Mouse (Mus musculus): Measurements from ENCODE around the gene Tmeff1. TPM values are rescaled to one million over a fixed set of nuclear protein-coding genes. Genes with fewer than 3 reads are reported as not detected.
"Not testable (repeated sequence)": the region's sequence is repeated elsewhere in the genome, so short reads cannot be mapped to it uniquely, and the experiment has no call there.

The Tmeff1 gene
- polyA plus RNA-seq, 1 experiment from 2014 or later, result 45.4 TPM

GRCm38 (mm10) chr4:48664021-48664420 is 79.0 kb downstream of the Tmeff1 start:
- Histone ChIP-seq H3K4me3 (replicated peaks) (no peak overlapping the region), H3K27ac (no peak overlapping the region), H3K4me1 (replicated peaks) (no peaks in the 10 kb centered on the region; the same call in 1 of the 2 replicates), H3K4me2 (replicated peaks) (no peak overlapping the region), H3K9me3 (no peaks in the 10 kb centered on the region), H3K36me3 (no peaks in the 10 kb centered on the region), H3K27me3 (replicated peaks) (no peaks in the 10 kb centered on the region), H3K9ac (no peak overlapping the region)
- ATAC-seq, result no peak
- 90% methylated on average over 6 of the region's 6 CpGs for WGBS

DNA sequence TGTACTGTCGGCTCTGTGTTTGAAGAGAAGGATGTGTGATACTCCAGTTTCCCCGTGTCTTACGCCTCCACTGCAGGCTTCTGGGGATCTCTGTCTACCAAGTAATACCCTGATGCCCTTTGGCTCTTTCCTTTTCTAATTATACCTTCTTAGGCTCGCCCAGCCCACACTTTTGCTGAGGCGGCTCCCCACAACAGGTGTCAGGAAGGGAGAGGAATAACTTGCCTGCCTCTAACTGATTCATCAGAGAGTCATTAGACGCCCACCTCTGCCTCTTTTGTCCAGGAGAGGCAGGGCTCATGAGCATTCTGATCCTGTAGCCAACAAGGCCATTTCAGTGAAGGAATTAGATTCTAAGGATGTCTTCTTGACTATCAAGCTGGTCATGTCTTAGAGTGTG is 82.3 kb downstream of the Tmeff1 start:
- H3K27me3 ChIP-seq (replicated peaks), result no peaks in the 10 kb centered on the region
- no peak overlapping the region for H3K27ac ChIP-seq
- H3K36me3 ChIP-seq, result peaks cover 5% of the 10 kb centered on the region
- no peak overlapping the region for H3K9ac ChIP-seq
- no peak overlapping the region for H3K4me3 ChIP-seq (replicated peaks)
- no peak overlapping the region for H3K4me2 ChIP-seq (replicated peaks)
- ATAC-seq, result peak; percentile 60; the same call in 1 of the 2 replicates
- no peaks in the 10 kb centered on the region for H3K9me3 ChIP-seq
- H3K4me1 ChIP-seq (replicated peaks), result no peaks in the 10 kb centered on the region
- WGBS, result 81% methylated on average over 6 of the region's 6 CpGs

DNA sequence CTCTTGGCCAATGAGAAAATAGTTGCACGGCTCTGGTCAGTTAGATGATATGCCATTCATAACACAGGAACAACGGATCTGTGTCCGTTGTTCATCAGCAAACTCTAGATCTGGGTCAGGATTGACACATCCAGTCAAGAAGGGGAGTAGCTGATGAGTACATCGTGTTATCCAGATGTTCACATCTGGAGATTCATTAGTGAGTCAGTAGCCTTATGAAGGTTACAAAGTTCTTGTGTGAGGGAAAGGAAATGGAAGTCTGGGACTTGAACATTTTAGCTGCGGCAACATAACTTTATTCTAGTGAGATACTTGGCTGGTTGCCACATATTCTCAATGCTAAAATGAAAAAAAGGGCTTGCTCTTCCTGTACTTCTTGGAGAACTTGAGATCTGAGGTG is 87.9 kb downstream of the Tmeff1 start:
- H3K27ac ChIP-seq, result no peak overlapping the region
- no peaks in the 10 kb centered on the region for H3K27me3 ChIP-seq (replicated peaks)
- no peaks in the 10 kb centered on the region for H3K9me3 ChIP-seq
- H3K4me3 ChIP-seq (replicated peaks), result no peak overlapping the region
- peaks cover 7% of the 10 kb centered on the region for H3K36me3 ChIP-seq
- H3K9ac ChIP-seq, result no peak overlapping the region
- 63% methylated on average over 5 of the region's 5 CpGs for WGBS
- no peak overlapping the region for H3K4me2 ChIP-seq (replicated peaks)
- no peaks in the 10 kb centered on the region for H3K4me1 ChIP-seq (replicated peaks)
- peak; percentile 46 for ATAC-seq

GRCm38 (mm10) chr4:48674412-48674811 is 89.4 kb downstream of the Tmeff1 start:
- Histone ChIP-seq H3K4me2 (replicated peaks) (no peak overlapping the region), H3K36me3 (peaks cover 7% of the 10 kb centered on the region), H3K4me3 (replicated peaks) (no peak overlapping the region), H3K4me1 (replicated peaks) (no peaks in the 10 kb centered on the region), H3K27ac (no peak overlapping the region), H3K27me3 (replicated peaks) (no peaks in the 10 kb centered on the region), H3K9me3 (no peaks in the 10 kb centered on the region), H3K9ac (no peak overlapping the region)
- ATAC-seq, result no peak
- 88% methylated on average over 7 of the region's 7 CpGs for WGBS

GRCm38 (mm10) chr4:48676570-48677185 is 91.7 kb downstream of the Tmeff1 start:
- Histone ChIP-seq H3K9ac (no peak overlapping the region), H3K36me3 (peaks cover 7% of the 10 kb centered on the region), H3K27ac (no peak overlapping the region), H3K9me3 (no peaks in the 10 kb centered on the region), H3K27me3 (replicated peaks) (no peaks in the 10 kb centered on the region), H3K4me3 (replicated peaks) (no peak overlapping the region), H3K4me1 (replicated peaks) (0 out of 2 replicates have a peak, but pooled peaks cover 2% of the 10 kb centered on the region), H3K4me2 (replicated peaks) (no peak overlapping the region)
- ATAC-seq, result no peak
- 93% methylated on average over 13 of the region's 13 CpGs for WGBS

- ATAC-seq, result no peak
- H3K4me1 ChIP-seq (replicated peaks), result 0 out of 2 replicates have a peak, but pooled peaks cover 2% of the 10 kb centered on the region
- no peak overlapping the region for H3K4me2 ChIP-seq (replicated peaks)
- no peaks in the 10 kb centered on the region for H3K27me3 ChIP-seq (replicated peaks)
- 94% methylated on average over 8 of the region's 8 CpGs for WGBS
- no peak overlapping the region for H3K27ac ChIP-seq
- peaks cover 2% of the 10 kb centered on the region for H3K36me3 ChIP-seq
- no peak overlapping the region for H3K9ac ChIP-seq
- H3K9me3 ChIP-seq, result no peaks in the 10 kb centered on the region
- H3K4me3 ChIP-seq (replicated peaks), result no peak overlapping the region
Observed at GRCm38 (mm10) chr4:48677276-48677675, 92.3 kb downstream of the Tmeff1 start.

DNA sequence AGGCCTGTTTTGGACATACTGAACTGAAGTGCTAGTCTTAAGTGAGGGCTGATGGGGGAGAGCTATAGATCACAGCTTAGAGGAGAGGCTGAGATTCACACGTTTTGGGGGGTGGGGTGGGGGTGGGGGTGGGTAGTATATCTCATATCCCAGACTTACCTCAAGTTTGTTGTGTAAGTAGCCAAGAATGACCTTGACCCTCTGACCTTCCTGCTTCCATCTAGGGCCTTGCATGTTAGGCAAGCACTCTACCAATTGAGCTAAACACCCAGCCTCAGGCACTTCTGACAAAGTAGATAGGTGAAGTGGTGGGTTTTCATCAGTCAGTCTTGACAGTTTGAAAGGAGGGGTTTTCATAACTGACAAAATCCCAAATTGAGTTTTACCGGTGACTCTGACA is 92.8 kb downstream of the Tmeff1 start:
- WGBS, result 72% methylated on average over 2 of the region's 2 CpGs

DNA sequence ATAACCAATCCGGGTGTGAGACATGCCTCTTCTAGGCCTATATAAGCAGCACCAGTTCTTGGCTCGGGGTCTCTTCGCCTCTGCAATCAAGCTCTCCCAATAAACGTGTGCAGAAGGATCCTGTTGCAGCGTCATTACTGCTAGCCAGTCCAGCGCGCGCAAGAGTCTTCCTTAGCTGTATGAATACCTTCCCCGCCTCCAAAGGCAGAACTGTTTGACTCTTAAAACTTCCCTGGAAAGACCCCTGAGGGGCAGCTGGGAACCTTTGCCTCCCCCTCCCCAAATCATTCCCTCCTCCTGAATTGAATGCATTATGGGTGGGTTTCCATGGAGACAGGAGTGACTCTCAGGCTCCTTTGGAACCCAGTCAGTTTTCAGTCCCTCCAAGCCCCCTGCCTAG is 93.8 kb downstream of the Tmeff1 start:
- no peak for ATAC-seq
- no peak overlapping the region for H3K9ac ChIP-seq
- WGBS, result 98% methylated on average over 9 of the region's 9 CpGs
- H3K27ac ChIP-seq, result no peak overlapping the region
- H3K4me3 ChIP-seq (replicated peaks), result no peak overlapping the region
- no peaks in the 10 kb centered on the region for H3K9me3 ChIP-seq
- H3K27me3 ChIP-seq (replicated peaks), result no peaks in the 10 kb centered on the region
- H3K36me3 ChIP-seq, result no peaks in the 10 kb centered on the region
- no peak overlapping the region for H3K4me2 ChIP-seq (replicated peaks)
- H3K4me1 ChIP-seq (replicated peaks), result 0 out of 2 replicates have a peak, but pooled peaks cover 2% of the 10 kb centered on the region

More for the DNA sequence above, 92.8 kb downstream of the Tmeff1 start:
- H3K4me2 ChIP-seq (replicated peaks), result no peak overlapping the region
- H3K36me3 ChIP-seq, result no peaks in the 10 kb centered on the region
- no peak overlapping the region for H3K9ac ChIP-seq
- H3K4me3 ChIP-seq (replicated peaks), result no peak overlapping the region
- no peak overlapping the region for H3K27ac ChIP-seq
- no peaks in the 10 kb centered on the region for H3K27me3 ChIP-seq (replicated peaks)
- no peaks in the 10 kb centered on the region for H3K9me3 ChIP-seq
- ATAC-seq, result no peak
- H3K4me1 ChIP-seq (replicated peaks), result 0 out of 2 replicates have a peak, but pooled peaks cover 2% of the 10 kb centered on the region

- not testable (repeated sequence) for H3K4me3 ChIP-seq (replicated peaks); H3K27me3 ChIP-seq (replicated peaks); H3K4me1 ChIP-seq (replicated peaks); H3K9ac ChIP-seq; H3K27ac ChIP-seq; H3K36me3 ChIP-seq; H3K9me3 ChIP-seq
- 64% methylated on average over 4 of the region's 6 CpGs for WGBS
- peak overlapping the region; percentile 29; the same call in 1 of the 2 replicates for H3K4me2 ChIP-seq (replicated peaks)
- ATAC-seq, result peak; percentile 57
Observed at GRCm38 (mm10) chr4:48679728-48680127, 94.8 kb downstream of the Tmeff1 start.

GRCm38 (mm10) chr4:48680214-48680613 is 95.2 kb downstream of the Tmeff1 start:
- peak overlapping the region; percentile 29 for H3K4me2 ChIP-seq (replicated peaks)
- whole genome bisulfite sequencing, result 46% methylated on average over 7 of the region's 7 CpGs
- H3K36me3 ChIP-seq, result no peaks in the 10 kb centered on the region
- no peaks in the 10 kb centered on the region for H3K9me3 ChIP-seq
- H3K27me3 ChIP-seq (replicated peaks), result no peaks in the 10 kb centered on the region
- peaks cover 2% of the 10 kb centered on the region; the same call in 1 of the 2 replicates for H3K4me1 ChIP-seq (replicated peaks)
- H3K4me3 ChIP-seq (replicated peaks), result no peak overlapping the region
- peak; percentile 62 for ATAC-seq
- no peak overlapping the region for H3K9ac ChIP-seq
- H3K27ac ChIP-seq, result no peak overlapping the region

DNA sequence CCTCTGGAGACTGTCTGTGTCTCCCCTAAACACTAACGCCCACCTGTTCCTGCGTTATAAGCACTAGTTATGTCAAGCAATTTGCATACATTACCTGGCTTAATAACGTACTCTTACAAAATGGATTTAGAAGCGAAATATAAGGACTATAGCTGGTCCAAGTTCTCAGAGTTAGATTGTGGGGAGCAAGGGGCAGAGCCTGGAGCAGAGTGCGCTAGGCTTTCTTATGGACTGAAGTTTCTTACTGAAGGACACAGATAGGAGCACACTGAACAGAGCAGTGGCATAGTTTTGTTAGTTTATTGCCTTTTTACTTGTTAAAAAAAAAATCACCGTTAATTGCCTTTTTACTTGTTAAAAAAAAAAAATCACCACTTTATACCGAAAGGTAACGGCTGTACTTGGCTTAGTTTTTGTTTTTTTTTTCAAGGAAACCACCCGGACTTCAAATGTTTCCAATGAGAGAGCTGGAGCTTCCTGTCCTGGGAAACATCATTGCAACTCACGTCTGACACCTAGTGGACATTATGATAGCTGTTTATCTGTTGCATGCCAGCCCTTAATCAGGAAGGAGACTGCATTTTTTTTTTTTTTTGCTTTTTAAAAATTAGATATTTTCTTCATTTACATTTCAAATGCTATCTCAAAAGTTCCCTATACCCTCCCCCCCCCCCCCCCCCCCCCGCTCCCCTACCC is 95.8 kb downstream of the Tmeff1 start:
- peak overlapping the region; percentile 29 for H3K4me2 ChIP-seq (replicated peaks)
- H3K4me1 ChIP-seq (replicated peaks), result peaks cover 2% of the 10 kb centered on the region; the same call in 1 of the 2 replicates
- H3K4me3 ChIP-seq (replicated peaks), result no peak overlapping the region
- H3K27ac ChIP-seq, result no peak overlapping the region
- H3K9me3 ChIP-seq, result no peaks in the 10 kb centered on the region
- peak; percentile 52; the same call in 1 of the 2 replicates for ATAC-seq
- no peak overlapping the region for H3K9ac ChIP-seq
- H3K36me3 ChIP-seq, result no peaks in the 10 kb centered on the region
- 31% methylated on average over 10 of the region's 11 CpGs for WGBS
- H3K27me3 ChIP-seq (replicated peaks), result no peaks in the 10 kb centered on the region

DNA sequence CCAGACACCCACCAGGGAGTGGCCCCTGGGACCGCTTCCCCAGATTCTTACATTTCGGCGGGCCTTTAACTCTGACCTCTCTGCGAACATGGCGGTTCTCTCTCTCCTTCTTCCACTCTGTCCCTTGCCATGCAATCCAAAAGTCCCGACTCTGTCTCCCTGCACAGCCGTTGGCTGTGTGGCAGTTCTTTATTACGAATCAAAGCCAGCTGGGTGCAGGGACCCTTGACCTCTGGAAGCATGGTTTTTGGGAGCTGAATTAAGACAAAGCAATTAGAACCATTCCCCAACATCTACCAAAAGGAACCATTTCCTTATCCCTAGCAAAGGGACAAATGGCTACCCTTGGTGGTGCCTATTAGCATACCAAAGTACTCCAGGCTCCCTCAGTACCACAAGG is 98.2 kb downstream of the Tmeff1 start:
- peaks cover 2% of the 10 kb centered on the region; the same call in 1 of the 2 replicates for H3K4me1 ChIP-seq (replicated peaks)
- H3K4me2 ChIP-seq (replicated peaks), result no peak overlapping the region
- no peaks in the 10 kb centered on the region for H3K36me3 ChIP-seq
- no peak for ATAC-seq
- H3K9me3 ChIP-seq, result no peaks in the 10 kb centered on the region
- no peak overlapping the region for H3K27ac ChIP-seq
- H3K9ac ChIP-seq, result no peak overlapping the region
- 93% methylated on average over 8 of the region's 8 CpGs for WGBS
- no peak overlapping the region for H3K4me3 ChIP-seq (replicated peaks)
- no peaks in the 10 kb centered on the region for H3K27me3 ChIP-seq (replicated peaks)

Data from intestine, embryonic 15.5 days (tissue).